Mouse (Mus musculus): ENCODE measurements at regions not wholly inside any gene's neighbourhood (a gene's known extent, or its start where the extent isn't known, plus 50 kb on each side); places are given as distances from the start of the nearest gene placed in this dataset.

- H3ac ChIP-seq (ENCODE audit: control insufficient read depth, insufficient read length): no peak overlapping the region
- no peaks in the 10 kb centered on the region for H3K79me2 ChIP-seq (ENCODE audit: control insufficient read depth, insufficient read depth)
- TF ChIP-seq MYOG (IDR thresholded peaks at IDR 0.05; ENCODE audit: control insufficient read depth in 1 of 3, insufficient read depth in 1 of 3, insufficient read length in 2 of 3, low read depth in 2 of 3) (no peak), POLR2AphosphoS2 (IDR thresholded peaks at IDR 0.05; ENCODE audit: insufficient read length, low read depth) (no peak), CEBPB (IDR thresholded peaks at IDR 0.05; ENCODE audit: insufficient read depth, poor library complexity, severe bottlenecking) (0 out of 2 replicates have a peak, but pooled peaks have one; percentile 36), POLR2A (IDR thresholded peaks at IDR 0.05; ENCODE audit: insufficient read length, low read depth) (no peak), MAX (IDR thresholded peaks at IDR 0.05; ENCODE audit: low read depth) (no peak)
- H3K4me3 ChIP-seq: no peak overlapping the region
- H3K27me3 ChIP-seq (ENCODE audit: control insufficient read depth, insufficient read depth, insufficient read length): no peaks in the 10 kb centered on the region
- no peak overlapping the region for H3K4me2 ChIP-seq (ENCODE audit: low read depth)
- no peaks in the 10 kb centered on the region for H3K36me3 ChIP-seq (ENCODE audit: control insufficient read depth, insufficient read depth)
Observed at GRCm38 (mm10) chr3:130936980-130937379, 173.3 kb upstream of the Lef1 start.

GRCm38 (mm10) chr3:130936336-130936735 is 173.9 kb upstream of the Lef1 start:
- Histone ChIP-seq H3K27me3 (ENCODE audit: control insufficient read depth, insufficient read depth, insufficient read length) (no peaks in the 10 kb centered on the region), H3ac (ENCODE audit: control insufficient read depth, insufficient read length) (no peak overlapping the region), H3K4me3 (no peak overlapping the region), H3K4me2 (ENCODE audit: low read depth) (no peak overlapping the region), H3K36me3 (ENCODE audit: control insufficient read depth, insufficient read depth) (no peaks in the 10 kb centered on the region), H3K79me2 (ENCODE audit: control insufficient read depth, insufficient read depth) (no peaks in the 10 kb centered on the region)
- TF ChIP-seq MYOD1 (IDR thresholded peaks at IDR 0.05; ENCODE audit: control insufficient read depth in 1 of 3, insufficient read length in 2 of 3, low read depth in 2 of 3): peak in 1 of 3 experiments; percentile 26
- TF ChIP-seq USF1 (IDR thresholded peaks at IDR 0.05; ENCODE audit: low read depth): no peak
- no peak for TF ChIP-seq TCF3 (IDR thresholded peaks at IDR 0.05; ENCODE audit: insufficient read length, low read depth)
- no peak for TF ChIP-seq POLR2A (IDR thresholded peaks at IDR 0.05; ENCODE audit: insufficient read length, low read depth)
- no peak for TF ChIP-seq E2F4 (IDR thresholded peaks at IDR 0.05; ENCODE audit: insufficient read depth)
- no peak for TF ChIP-seq REST (IDR thresholded peaks at IDR 0.05; ENCODE audit: insufficient read depth, insufficient read length)
- TF ChIP-seq CEBPB (IDR thresholded peaks at IDR 0.05; ENCODE audit: insufficient read depth, poor library complexity, severe bottlenecking): no peak
- TF ChIP-seq MAX (IDR thresholded peaks at IDR 0.05; ENCODE audit: low read depth): no peak
- TF ChIP-seq SRF (IDR thresholded peaks at IDR 0.05; ENCODE audit: control insufficient read depth, insufficient read length, low read depth): no peak
- TF ChIP-seq TCF12 (IDR thresholded peaks at IDR 0.05; ENCODE audit: insufficient read depth, poor library complexity, severe bottlenecking): no peak
- TF ChIP-seq MYOG (IDR thresholded peaks at IDR 0.05; ENCODE audit: control insufficient read depth in 1 of 3, insufficient read depth in 1 of 3, insufficient read length in 2 of 3, low read depth in 2 of 3): peak in 1 of 3 experiments; percentile 30
- TF ChIP-seq POLR2AphosphoS2 (IDR thresholded peaks at IDR 0.05; ENCODE audit: insufficient read length, low read depth): no peak

- Histone ChIP-seq H3K4me2 (ENCODE audit: low read depth) (no peak overlapping the region), H3K4me3 (no peak overlapping the region), H3K79me2 (ENCODE audit: control insufficient read depth, insufficient read depth) (no peaks in the 10 kb centered on the region), H3ac (ENCODE audit: control insufficient read depth, insufficient read length) (no peak overlapping the region), H3K36me3 (ENCODE audit: control insufficient read depth, insufficient read depth) (no peaks in the 10 kb centered on the region), H3K27me3 (ENCODE audit: control insufficient read depth, insufficient read depth, insufficient read length) (no peaks in the 10 kb centered on the region)
- TF ChIP-seq POLR2A (IDR thresholded peaks at IDR 0.05; ENCODE audit: insufficient read length, low read depth) (no peak), MAX (IDR thresholded peaks at IDR 0.05; ENCODE audit: low read depth) (no peak), REST (IDR thresholded peaks at IDR 0.05; ENCODE audit: insufficient read depth, insufficient read length) (no peak)
Observed at GRCm38 (mm10) chr3:130935926-130936315, 174.3 kb upstream of the Lef1 start.

GRCm38 (mm10) chr3:130935302-130935925 is 174.9 kb upstream of the Lef1 start:
- TF ChIP-seq TCF12 (IDR thresholded peaks at IDR 0.05; ENCODE audit: insufficient read depth, poor library complexity, severe bottlenecking): no peak
- Histone ChIP-seq H3K79me2 (ENCODE audit: control insufficient read depth, insufficient read depth) (no peaks in the 10 kb centered on the region), H3K4me2 (ENCODE audit: low read depth) (no peak overlapping the region), H3ac (ENCODE audit: control insufficient read depth, insufficient read length) (no peak overlapping the region), H3K36me3 (ENCODE audit: control insufficient read depth, insufficient read depth) (no peaks in the 10 kb centered on the region), H3K4me3 (no peak overlapping the region), H3K27me3 (ENCODE audit: control insufficient read depth, insufficient read depth, insufficient read length) (no peaks in the 10 kb centered on the region)

GRCm38 (mm10) chr3:130932723-130933122 is 177.5 kb upstream of the Lef1 start:
- Histone ChIP-seq H3K79me2 (ENCODE audit: control insufficient read depth, insufficient read depth) (no peaks in the 10 kb centered on the region), H3K27me3 (ENCODE audit: control insufficient read depth, insufficient read depth, insufficient read length) (no peaks in the 10 kb centered on the region), H3ac (ENCODE audit: control insufficient read depth, insufficient read length) (no peak overlapping the region), H3K4me2 (ENCODE audit: low read depth) (peak overlapping the region; percentile 66), H3K36me3 (ENCODE audit: control insufficient read depth, insufficient read depth) (no peaks in the 10 kb centered on the region), H3K4me3 (no peak overlapping the region)
- TF ChIP-seq POLR2A (IDR thresholded peaks at IDR 0.05; ENCODE audit: insufficient read length, low read depth) (no peak), CEBPB (IDR thresholded peaks at IDR 0.05; ENCODE audit: insufficient read depth, poor library complexity, severe bottlenecking) (no peak), MYOG (IDR thresholded peaks at IDR 0.05; ENCODE audit: control insufficient read depth in 1 of 3, insufficient read depth in 1 of 3, insufficient read length in 2 of 3, low read depth in 2 of 3) (peak in 1 of 3 experiments; percentile 19), REST (IDR thresholded peaks at IDR 0.05; ENCODE audit: insufficient read depth, insufficient read length) (no peak), POLR2AphosphoS2 (IDR thresholded peaks at IDR 0.05; ENCODE audit: insufficient read length, low read depth) (no peak), TCF12 (IDR thresholded peaks at IDR 0.05; ENCODE audit: insufficient read depth, poor library complexity, severe bottlenecking) (no peak), TCF3 (IDR thresholded peaks at IDR 0.05; ENCODE audit: insufficient read length, low read depth) (no peak), USF1 (IDR thresholded peaks at IDR 0.05; ENCODE audit: low read depth) (no peak), E2F4 (IDR thresholded peaks at IDR 0.05; ENCODE audit: insufficient read depth) (no peak)

Measured in myocyte (in vitro differentiated cells).